Mouse (Mus musculus): ENCODE data around the gene 3110009E18Rik. TPM values are rescaled to one million over a fixed set of nuclear protein-coding genes. Genes with fewer than 3 reads are reported as not detected.

The 3110009E18Rik gene
- polyA plus RNA-seq, 1 experiment from 2014 or later, result 11.1 TPM

- H3K27me3 ChIP-seq (ENCODE audit: control insufficient read depth, insufficient read depth, low read length), result 0 out of 2 replicates have a peak, but pooled peaks cover 4% of the 10 kb centered on the region
- no peak overlapping the region for H3K9ac ChIP-seq (ENCODE audit: low read length)
- H3K36me3 ChIP-seq (ENCODE audit: control insufficient read depth, insufficient read depth, low read length), result no peaks in the 10 kb centered on the region
- no peak for ATAC-seq (ENCODE audit: insufficient number of reproducible peaks, insufficient read depth, low FRiP score, low read depth)
- H3K4me3 ChIP-seq (ENCODE audit: control insufficient read depth in 1 of 2, insufficient read depth in 1 of 2, low read depth in 1 of 2, low read length in 2 of 2), result no peak overlapping the region
- no peaks in the 10 kb centered on the region for H3K4me1 ChIP-seq (ENCODE audit: control insufficient read depth in 2 of 2, insufficient read depth in 2 of 2, low read length in 2 of 2)
- H3K27ac ChIP-seq (replicated peaks in 1 of 2; ENCODE audit: control insufficient read depth in 1 of 2, insufficient read depth in 1 of 2, low read depth in 2 of 2, low read length in 2 of 2), result no peak overlapping the region
- WGBS, result 69% methylated on average over 4 of the region's 4 CpGs
- H3K9me3 ChIP-seq (ENCODE audit: control insufficient read depth, low read length), result no peaks in the 10 kb centered on the region
- no peak overlapping the region for H3K4me2 ChIP-seq (ENCODE audit: low read length)
Observed at GRCm38 (mm10) chr1:120198942-120199341, 78.0 kb downstream of the 3110009E18Rik start.

DNA sequence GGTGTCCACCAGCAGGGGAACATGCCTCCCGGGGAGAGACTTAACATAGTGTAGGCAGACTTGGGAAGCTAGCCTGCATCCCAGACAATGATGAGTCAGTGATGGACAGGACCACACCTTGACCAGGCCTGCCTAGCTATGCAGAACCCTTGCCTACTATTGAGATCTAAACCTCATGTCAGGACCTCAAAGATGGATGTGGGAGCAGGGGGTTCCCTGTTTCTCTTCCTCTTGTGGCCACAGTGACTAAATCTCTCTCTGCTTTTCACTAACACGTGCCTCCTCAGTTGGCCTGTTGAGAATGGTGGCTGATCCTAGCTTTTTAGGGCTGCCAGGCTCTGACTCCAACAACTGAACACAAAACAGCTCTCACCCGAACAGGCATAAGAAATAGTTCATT is 81.6 kb downstream of the 3110009E18Rik start:
- H3K9me3 ChIP-seq (ENCODE audit: control insufficient read depth, low read length), result no peaks in the 10 kb centered on the region
- 0 out of 2 replicates have a peak, but pooled peaks cover 4% of the 10 kb centered on the region for H3K27me3 ChIP-seq (ENCODE audit: control insufficient read depth, insufficient read depth, low read length)
- no peaks in the 10 kb centered on the region for H3K36me3 ChIP-seq (ENCODE audit: control insufficient read depth, insufficient read depth, low read length)
- H3K27ac ChIP-seq (replicated peaks in 1 of 2; ENCODE audit: control insufficient read depth in 1 of 2, insufficient read depth in 1 of 2, low read depth in 2 of 2, low read length in 2 of 2), result no peak overlapping the region
- H3K4me1 ChIP-seq (ENCODE audit: control insufficient read depth in 2 of 2, insufficient read depth in 2 of 2, low read length in 2 of 2), result no peaks in the 10 kb centered on the region
- H3K4me2 ChIP-seq (ENCODE audit: low read length), result no peak overlapping the region
- H3K4me3 ChIP-seq (ENCODE audit: control insufficient read depth in 1 of 2, insufficient read depth in 1 of 2, low read depth in 1 of 2, low read length in 2 of 2), result no peak overlapping the region
- H3K9ac ChIP-seq (ENCODE audit: low read length), result no peak overlapping the region
- no peak for ATAC-seq (ENCODE audit: insufficient number of reproducible peaks, insufficient read depth, low FRiP score, low read depth)
- whole genome bisulfite sequencing, result 64% methylated on average over 3 of the region's 3 CpGs

DNA sequence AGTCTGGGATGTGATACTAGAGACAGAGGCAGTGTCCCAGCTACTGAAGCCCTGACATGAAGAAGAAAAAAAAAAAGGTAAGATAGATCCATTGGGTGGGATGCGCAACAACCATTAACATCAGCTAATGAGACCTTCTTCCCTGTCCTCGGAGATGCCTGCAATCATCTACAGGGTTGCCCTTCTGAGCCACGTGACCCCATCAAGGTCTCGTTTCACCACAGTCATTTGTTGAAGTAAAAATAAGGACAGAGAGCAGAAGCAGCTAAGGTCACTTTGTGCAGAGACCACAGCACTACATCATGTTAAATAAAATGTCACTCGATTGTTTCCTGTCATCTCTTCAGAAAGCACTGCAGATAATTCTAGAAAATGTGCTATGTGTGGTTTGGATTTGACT is 82.8 kb downstream of the 3110009E18Rik start:
- Histone ChIP-seq H3K4me3 (ENCODE audit: control insufficient read depth in 1 of 2, insufficient read depth in 1 of 2, low read depth in 1 of 2, low read length in 2 of 2) (no peak overlapping the region), H3K4me1 (ENCODE audit: control insufficient read depth in 2 of 2, insufficient read depth in 2 of 2, low read length in 2 of 2) (no peaks in the 10 kb centered on the region), H3K9ac (ENCODE audit: low read length) (no peak overlapping the region), H3K9me3 (ENCODE audit: control insufficient read depth, low read length) (no peaks in the 10 kb centered on the region), H3K36me3 (ENCODE audit: control insufficient read depth, insufficient read depth, low read length) (no peaks in the 10 kb centered on the region), H3K4me2 (ENCODE audit: low read length) (no peak overlapping the region), H3K27ac (replicated peaks in 1 of 2; ENCODE audit: control insufficient read depth in 1 of 2, insufficient read depth in 1 of 2, low read depth in 2 of 2, low read length in 2 of 2) (no peak overlapping the region), H3K27me3 (ENCODE audit: control insufficient read depth, insufficient read depth, low read length) (0 out of 2 replicates have a peak, but pooled peaks cover 4% of the 10 kb centered on the region)
- 68% methylated on average over 5 of the region's 5 CpGs for WGBS
- no peak for ATAC-seq (ENCODE audit: insufficient number of reproducible peaks, insufficient read depth, low FRiP score, low read depth)

DNA sequence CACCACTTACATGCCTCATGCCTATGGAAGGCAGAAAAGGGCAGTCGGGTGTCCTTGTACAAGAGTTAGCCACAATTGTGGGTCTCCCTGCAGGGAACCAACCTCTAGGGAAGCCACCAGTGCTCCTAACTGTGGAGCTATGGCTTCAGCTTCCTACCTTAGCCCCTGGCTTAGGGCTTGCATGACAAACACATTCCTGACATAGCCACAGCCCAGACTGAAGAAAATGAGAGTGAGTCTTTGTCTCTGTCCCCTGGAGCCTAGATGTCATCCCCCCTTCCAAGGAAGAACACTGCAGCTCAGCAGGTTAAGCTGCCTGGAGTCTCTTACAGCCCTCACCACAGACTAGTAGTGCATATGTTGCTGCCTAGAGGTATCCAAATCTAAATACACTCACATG is 83.8 kb downstream of the 3110009E18Rik start:
- Histone ChIP-seq H3K36me3 (ENCODE audit: control insufficient read depth, insufficient read depth, low read length) (no peaks in the 10 kb centered on the region), H3K4me1 (ENCODE audit: control insufficient read depth in 2 of 2, insufficient read depth in 2 of 2, low read length in 2 of 2) (no peaks in the 10 kb centered on the region), H3K4me2 (ENCODE audit: low read length) (no peak overlapping the region), H3K27ac (replicated peaks in 1 of 2; ENCODE audit: control insufficient read depth in 1 of 2, insufficient read depth in 1 of 2, low read depth in 2 of 2, low read length in 2 of 2) (no peak overlapping the region), H3K9ac (ENCODE audit: low read length) (no peak overlapping the region), H3K9me3 (ENCODE audit: control insufficient read depth, low read length) (no peaks in the 10 kb centered on the region), H3K4me3 (ENCODE audit: control insufficient read depth in 1 of 2, insufficient read depth in 1 of 2, low read depth in 1 of 2, low read length in 2 of 2) (no peak overlapping the region), H3K27me3 (ENCODE audit: control insufficient read depth, insufficient read depth, low read length) (0 out of 2 replicates have a peak, but pooled peaks cover 4% of the 10 kb centered on the region)
- WGBS, result 63% methylated on average over 1 of the region's 1 CpGs
- no peak for ATAC-seq (ENCODE audit: insufficient number of reproducible peaks, insufficient read depth, low FRiP score, low read depth)

DNA sequence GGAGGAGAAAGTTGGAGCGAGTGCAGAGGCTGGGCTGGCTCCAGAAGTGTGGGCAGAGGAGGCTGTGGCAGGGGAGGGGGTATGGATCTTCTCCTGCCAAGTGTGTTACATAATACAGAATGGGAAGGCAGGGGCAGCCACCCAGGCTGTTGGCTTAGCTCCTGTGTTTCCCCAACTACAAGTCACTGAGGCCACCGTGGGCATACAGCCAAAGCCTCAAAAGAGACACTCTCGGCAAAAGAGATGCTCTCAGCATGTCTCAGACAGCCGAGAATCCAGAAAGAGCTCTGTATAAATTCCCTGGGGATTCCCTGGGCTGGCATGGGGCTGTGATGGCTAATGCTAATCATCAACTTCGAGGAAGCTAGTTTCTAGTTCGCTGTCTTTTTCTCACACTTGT is 86.6 kb downstream of the 3110009E18Rik start:
- no peaks in the 10 kb centered on the region for H3K36me3 ChIP-seq (ENCODE audit: control insufficient read depth, insufficient read depth, low read length)
- H3K9me3 ChIP-seq (ENCODE audit: control insufficient read depth, low read length), result no peaks in the 10 kb centered on the region
- H3K4me2 ChIP-seq (ENCODE audit: low read length), result no peak overlapping the region
- no peak overlapping the region for H3K9ac ChIP-seq (ENCODE audit: low read length)
- H3K27ac ChIP-seq (replicated peaks in 1 of 2; ENCODE audit: control insufficient read depth in 1 of 2, insufficient read depth in 1 of 2, low read depth in 2 of 2, low read length in 2 of 2), result no peak overlapping the region
- 60% methylated on average over 6 of the region's 6 CpGs for WGBS
- no peaks in the 10 kb centered on the region for H3K27me3 ChIP-seq (ENCODE audit: control insufficient read depth, insufficient read depth, low read length)
- no peaks in the 10 kb centered on the region for H3K4me1 ChIP-seq (ENCODE audit: control insufficient read depth in 2 of 2, insufficient read depth in 2 of 2, low read length in 2 of 2)
- no peak overlapping the region for H3K4me3 ChIP-seq (ENCODE audit: control insufficient read depth in 1 of 2, insufficient read depth in 1 of 2, low read depth in 1 of 2, low read length in 2 of 2)
- no peak for ATAC-seq (ENCODE audit: insufficient number of reproducible peaks, insufficient read depth, low FRiP score, low read depth)

- Histone ChIP-seq H3K36me3 (ENCODE audit: control insufficient read depth, insufficient read depth, low read length) (no peaks in the 10 kb centered on the region), H3K4me3 (ENCODE audit: control insufficient read depth in 1 of 2, insufficient read depth in 1 of 2, low read depth in 1 of 2, low read length in 2 of 2) (no peak overlapping the region), H3K27ac (replicated peaks in 1 of 2; ENCODE audit: control insufficient read depth in 1 of 2, insufficient read depth in 1 of 2, low read depth in 2 of 2, low read length in 2 of 2) (no peak overlapping the region), H3K27me3 (ENCODE audit: control insufficient read depth, insufficient read depth, low read length) (no peaks in the 10 kb centered on the region), H3K9ac (ENCODE audit: low read length) (no peak overlapping the region), H3K4me1 (ENCODE audit: control insufficient read depth in 2 of 2, insufficient read depth in 2 of 2, low read length in 2 of 2) (no peaks in the 10 kb centered on the region), H3K4me2 (ENCODE audit: low read length) (no peak overlapping the region), H3K9me3 (ENCODE audit: control insufficient read depth, low read length) (no peaks in the 10 kb centered on the region)
- WGBS, result 79% methylated on average over 11 of the region's 11 CpGs
- ATAC-seq (ENCODE audit: insufficient number of reproducible peaks, insufficient read depth, low FRiP score, low read depth), result no peak
Observed at GRCm38 (mm10) chr1:120208502-120209230, 87.7 kb downstream of the 3110009E18Rik start.

DNA sequence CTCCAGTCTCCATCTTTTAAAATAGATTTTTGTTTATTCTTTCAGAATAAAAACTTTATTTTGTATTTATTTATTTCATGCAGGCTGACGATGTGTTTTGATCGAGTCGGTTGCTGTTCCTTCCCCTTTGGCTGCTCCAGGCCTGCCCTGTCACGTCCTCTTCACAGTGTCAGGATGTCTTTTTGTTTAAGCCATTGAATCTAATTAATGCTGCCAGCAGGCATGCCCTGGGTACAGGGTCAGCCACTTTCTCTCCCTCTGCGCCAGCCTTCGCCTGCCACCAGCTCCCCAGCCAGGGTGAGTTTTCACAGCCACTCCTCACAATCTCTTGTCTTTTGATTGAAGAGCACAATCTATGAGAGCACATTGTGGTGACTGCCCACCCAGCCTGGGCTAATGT is 99.9 kb downstream of the 3110009E18Rik start:
- Histone ChIP-seq H3K4me3 (ENCODE audit: control insufficient read depth in 1 of 2, insufficient read depth in 1 of 2, low read depth in 1 of 2, low read length in 2 of 2) (no peak overlapping the region), H3K4me1 (ENCODE audit: control insufficient read depth in 2 of 2, insufficient read depth in 2 of 2, low read length in 2 of 2) (no peaks in the 10 kb centered on the region), H3K36me3 (ENCODE audit: control insufficient read depth, insufficient read depth, low read length) (no peaks in the 10 kb centered on the region), H3K9me3 (ENCODE audit: control insufficient read depth, low read length) (no peaks in the 10 kb centered on the region), H3K4me2 (ENCODE audit: low read length) (no peak overlapping the region), H3K27me3 (ENCODE audit: control insufficient read depth, insufficient read depth, low read length) (no peaks in the 10 kb centered on the region), H3K27ac (replicated peaks in 1 of 2; ENCODE audit: control insufficient read depth in 1 of 2, insufficient read depth in 1 of 2, low read depth in 2 of 2, low read length in 2 of 2) (no peak overlapping the region), H3K9ac (ENCODE audit: low read length) (no peak overlapping the region)
- ATAC-seq (ENCODE audit: insufficient number of reproducible peaks, insufficient read depth, low FRiP score, low read depth), result no peak
- WGBS, result 78% methylated on average over 6 of the region's 6 CpGs

DNA sequence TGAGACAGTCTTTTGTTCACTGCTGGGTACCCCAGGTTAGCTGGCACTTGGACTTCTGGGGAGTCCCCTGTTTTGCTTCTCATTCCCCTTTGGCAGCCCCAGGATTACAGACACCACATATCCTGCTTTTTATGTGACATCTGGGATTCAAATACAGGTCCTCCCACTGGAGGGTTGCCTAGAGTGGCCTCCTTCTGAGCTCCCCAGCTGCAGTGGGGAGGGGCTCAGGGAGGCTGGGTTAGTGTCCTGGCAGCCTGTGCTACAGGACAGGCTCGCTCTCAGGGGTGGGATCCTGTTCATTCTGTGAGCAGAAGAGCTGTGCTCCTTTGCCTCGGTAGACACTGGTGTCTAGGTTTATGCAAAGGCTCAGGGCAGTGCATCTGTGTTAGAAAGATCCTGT is 100.3 kb downstream of the 3110009E18Rik start:
- Histone ChIP-seq H3K27me3 (ENCODE audit: control insufficient read depth, insufficient read depth, low read length) (no peaks in the 10 kb centered on the region), H3K4me2 (ENCODE audit: low read length) (no peak overlapping the region), H3K9me3 (ENCODE audit: control insufficient read depth, low read length) (no peaks in the 10 kb centered on the region), H3K36me3 (ENCODE audit: control insufficient read depth, insufficient read depth, low read length) (no peaks in the 10 kb centered on the region), H3K9ac (ENCODE audit: low read length) (no peak overlapping the region), H3K4me3 (ENCODE audit: control insufficient read depth in 1 of 2, insufficient read depth in 1 of 2, low read depth in 1 of 2, low read length in 2 of 2) (no peak overlapping the region), H3K27ac (replicated peaks in 1 of 2; ENCODE audit: control insufficient read depth in 1 of 2, insufficient read depth in 1 of 2, low read depth in 2 of 2, low read length in 2 of 2) (no peak overlapping the region), H3K4me1 (ENCODE audit: control insufficient read depth in 2 of 2, insufficient read depth in 2 of 2, low read length in 2 of 2) (no peaks in the 10 kb centered on the region)
- no peak for ATAC-seq (ENCODE audit: insufficient number of reproducible peaks, insufficient read depth, low FRiP score, low read depth)
- WGBS, result 42% methylated on average over 2 of the region's 2 CpGs

Data from heart, embryonic 14.5 days (tissue).